Mouse (Mus musculus): ENCODE measurements around the gene Tifab.

GRCm38 (mm10) chr13:56221129-56221910 lies 42.6 kb upstream of the Tifab start:
- TF ChIP-seq POLR2A (IDR thresholded peaks at IDR 0.05; ENCODE audit: low read depth, low read length) (no peak), CTCF (IDR thresholded peaks at IDR 0.05; ENCODE audit: extremely low read depth, insufficient read depth, insufficient read length, insufficient replicate concordance) (no peak)

Data from spleen, adult 2 months (tissue).